Mouse (Mus musculus): Measurements from ENCODE around the gene Wapl. TPM values are rescaled to one million over a fixed set of nuclear protein-coding genes. Genes with fewer than 3 reads are reported as not detected.

Gene Wapl
- polyA plus RNA-seq, 1 experiment from 2014 or later, result 36.7 TPM

DNA sequence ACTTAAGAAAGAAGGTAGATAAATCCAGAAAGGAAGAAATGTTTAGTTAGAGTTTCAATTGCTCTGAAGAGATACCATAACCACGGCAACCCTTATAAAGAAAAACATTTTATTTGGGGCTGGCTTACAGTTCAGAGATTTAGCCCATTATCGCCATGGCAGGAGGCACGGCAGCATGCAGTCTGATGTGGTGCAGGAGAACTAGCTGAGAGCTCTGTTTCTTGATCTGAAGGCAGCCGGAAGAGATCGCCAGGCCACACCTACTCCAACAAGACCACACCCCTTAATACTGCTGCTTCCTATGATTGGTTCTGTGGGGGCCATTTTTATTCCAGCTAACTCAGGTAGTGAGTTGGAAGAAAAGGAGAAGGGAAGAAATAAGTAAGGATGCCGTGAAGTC lies 100.5 kb downstream of the Wapl start:
- Histone ChIP-seq H3K4me3 (ENCODE audit: low read depth, low read length) (no peak overlapping the region), H3K36me3 (ENCODE audit: control insufficient read depth, insufficient read depth, low read length) (no peaks in the 10 kb centered on the region), H3K4me1 (ENCODE audit: control insufficient read depth, insufficient read depth, low read length) (peaks cover 2% of the 10 kb centered on the region), H3K4me2 (no peak overlapping the region), H3K9ac (ENCODE audit: low read length) (no peak overlapping the region), H3K9me3 (ENCODE audit: control insufficient read depth, low read length) (no peaks in the 10 kb centered on the region), H3K27ac (ENCODE audit: low read depth, low read length) (no peak overlapping the region), H3K27me3 (ENCODE audit: control insufficient read depth, insufficient read depth, low read length) (peaks cover 2% of the 10 kb centered on the region; the same call in 1 of the 2 replicates)
- WGBS, result 80% methylated on average over 6 of the region's 6 CpGs
- ATAC-seq (ENCODE audit: low FRiP score) (no peak), DNase-seq (ENCODE audit: low spot score, missing footprints) (no peak)

DNA sequence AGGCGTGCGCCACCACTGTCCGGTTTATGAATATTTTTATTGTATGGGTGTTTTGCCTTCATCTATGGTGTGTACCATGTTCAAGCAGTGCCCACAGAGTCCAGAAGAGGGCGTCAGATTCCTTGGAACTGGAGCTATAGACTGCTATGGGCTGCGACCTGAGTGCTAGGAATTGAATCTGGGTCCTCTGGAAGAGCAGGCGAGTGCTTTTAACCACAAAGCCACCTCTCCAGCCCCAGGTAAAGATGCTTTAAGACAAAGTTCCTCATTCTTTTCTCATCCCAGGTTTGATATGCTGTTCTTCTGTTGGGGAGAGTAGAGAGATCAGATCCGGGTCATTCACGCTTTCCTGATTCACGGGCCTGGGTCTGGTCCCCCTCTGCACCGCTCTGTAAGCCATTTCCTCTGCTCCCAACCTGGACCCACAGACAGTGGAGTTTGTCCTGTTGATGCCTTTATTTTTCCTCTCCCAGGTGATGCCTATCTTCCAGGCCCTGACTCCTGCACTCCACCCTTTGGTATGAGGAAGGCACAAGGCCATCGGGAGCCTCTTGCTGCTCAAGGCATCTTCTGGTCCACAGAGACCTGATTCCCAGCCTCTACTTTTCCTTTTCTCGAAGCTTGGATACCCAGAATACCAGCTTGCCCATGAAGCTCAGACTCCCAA lies 103.1 kb downstream of the Wapl start:
- 85% methylated on average over 12 of the region's 12 CpGs for WGBS
- ATAC-seq (ENCODE audit: low FRiP score) (no peak), DNase-seq (ENCODE audit: low spot score, missing footprints) (no peak)

DNA sequence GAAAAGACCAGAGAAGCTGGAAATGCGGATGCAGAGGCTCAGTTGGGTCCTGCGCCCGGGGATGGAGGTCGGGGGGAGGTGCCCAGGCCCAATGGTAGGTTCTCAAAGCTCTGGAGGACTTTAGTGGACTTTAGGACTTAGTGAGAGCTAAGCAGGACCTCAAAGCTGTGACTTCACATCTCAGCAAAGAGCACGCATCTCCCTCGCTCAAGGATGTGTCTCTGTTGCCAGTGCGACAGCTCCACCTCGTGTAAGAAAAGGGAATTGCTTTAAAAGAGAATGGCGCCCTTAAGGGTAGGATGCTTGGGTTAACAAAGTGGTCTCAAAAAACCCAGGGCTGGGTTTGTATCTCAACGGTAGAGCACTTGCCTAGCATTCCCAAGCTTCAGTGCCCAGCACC lies 104.1 kb downstream of the Wapl start:
- no peak overlapping the region for H3K4me2 ChIP-seq
- no peak overlapping the region for H3K4me3 ChIP-seq (ENCODE audit: low read depth, low read length)
- ATAC-seq (ENCODE audit: low FRiP score), result peak; percentile 67; the same call in 1 of the 2 replicates
- no peaks in the 10 kb centered on the region for H3K9me3 ChIP-seq (ENCODE audit: control insufficient read depth, low read length)
- H3K36me3 ChIP-seq (ENCODE audit: control insufficient read depth, insufficient read depth, low read length), result no peaks in the 10 kb centered on the region
- WGBS, result 15% methylated on average over 10 of the region's 10 CpGs
- H3K4me1 ChIP-seq (ENCODE audit: control insufficient read depth, insufficient read depth, low read length), result no peaks in the 10 kb centered on the region
- H3K27me3 ChIP-seq (ENCODE audit: control insufficient read depth, insufficient read depth, low read length), result no peaks in the 10 kb centered on the region
- H3K9ac ChIP-seq (ENCODE audit: low read length), result no peak overlapping the region
- H3K27ac ChIP-seq (ENCODE audit: low read depth, low read length), result no peak overlapping the region
- DNase-seq (ENCODE audit: low spot score, missing footprints), result peak; percentile 97

More for the DNA sequence above, 103.1 kb downstream of the Wapl start:
- Histone ChIP-seq H3K4me1 (ENCODE audit: control insufficient read depth, insufficient read depth, low read length) (no peaks in the 10 kb centered on the region), H3K4me2 (no peak overlapping the region), H3K9me3 (ENCODE audit: control insufficient read depth, low read length) (no peaks in the 10 kb centered on the region), H3K27me3 (ENCODE audit: control insufficient read depth, insufficient read depth, low read length) (no peaks in the 10 kb centered on the region), H3K36me3 (ENCODE audit: control insufficient read depth, insufficient read depth, low read length) (no peaks in the 10 kb centered on the region), H3K4me3 (ENCODE audit: low read depth, low read length) (no peak overlapping the region), H3K9ac (ENCODE audit: low read length) (no peak overlapping the region), H3K27ac (ENCODE audit: low read depth, low read length) (no peak overlapping the region)

DNA sequence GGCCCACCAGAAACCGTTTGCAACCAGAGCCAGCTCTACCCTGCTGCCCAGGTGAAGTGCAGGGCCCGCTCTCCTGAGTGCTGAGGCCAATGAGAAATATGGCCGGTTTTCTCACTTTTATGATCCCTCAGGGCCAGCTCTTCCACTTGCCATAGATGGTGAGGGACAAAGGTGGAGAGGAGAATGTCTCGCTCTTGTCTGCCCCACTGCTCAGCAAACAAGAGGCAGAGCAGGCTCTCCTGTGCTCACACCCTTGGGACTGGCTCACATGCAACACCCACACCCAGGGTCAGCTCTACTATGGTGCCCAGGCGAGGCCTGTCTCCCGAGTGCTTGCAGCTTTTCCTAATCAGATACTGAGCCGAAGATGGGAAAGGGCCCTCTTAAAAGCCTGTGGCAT lies 105.0 kb downstream of the Wapl start:
- Histone ChIP-seq H3K36me3 (ENCODE audit: control insufficient read depth, insufficient read depth, low read length) (no peaks in the 10 kb centered on the region), H3K27ac (ENCODE audit: low read depth, low read length) (no peak overlapping the region), H3K4me2 (no peak overlapping the region), H3K4me1 (ENCODE audit: control insufficient read depth, insufficient read depth, low read length) (no peaks in the 10 kb centered on the region), H3K27me3 (ENCODE audit: control insufficient read depth, insufficient read depth, low read length) (no peaks in the 10 kb centered on the region), H3K9ac (ENCODE audit: low read length) (no peak overlapping the region), H3K4me3 (ENCODE audit: low read depth, low read length) (no peak overlapping the region), H3K9me3 (ENCODE audit: control insufficient read depth, low read length) (no peaks in the 10 kb centered on the region)
- WGBS, result 88% methylated on average over 7 of the region's 7 CpGs
- DNase-seq (ENCODE audit: low spot score, missing footprints), result no peak
- ATAC-seq (ENCODE audit: low FRiP score), result no peak

DNA sequence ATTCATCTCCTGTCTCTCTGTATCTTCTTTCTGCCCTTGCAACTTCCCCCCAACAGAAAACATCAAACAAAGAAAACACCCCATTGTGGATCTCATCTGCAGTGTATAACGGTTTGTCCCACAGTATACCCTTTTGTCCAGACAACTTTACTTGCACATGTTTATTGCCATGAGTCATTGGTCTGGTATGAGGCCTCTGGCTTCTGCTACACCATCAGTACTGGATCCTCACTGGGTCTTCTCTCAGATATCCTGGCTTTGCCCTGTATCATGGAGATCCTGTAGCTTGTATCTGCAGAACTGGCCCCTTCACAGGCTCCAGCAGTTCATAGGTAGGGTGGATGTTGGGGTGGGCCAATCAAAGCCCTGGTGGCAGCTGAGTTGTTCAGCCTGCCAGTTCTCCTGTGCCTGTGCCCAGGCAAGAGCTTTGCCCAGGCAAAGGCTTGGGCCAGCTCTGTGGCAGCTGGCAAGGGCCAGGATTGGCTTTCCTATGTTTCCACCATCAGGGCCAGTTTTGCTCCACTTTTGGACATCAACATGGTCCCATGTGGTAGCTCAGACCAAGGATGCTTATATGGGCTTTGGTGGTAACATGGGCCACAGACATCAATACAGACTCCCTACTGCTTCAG lies 119.8 kb downstream of the Wapl start:
- Histone ChIP-seq H3K4me3 (ENCODE audit: low read depth, low read length) (no peak overlapping the region), H3K9ac (ENCODE audit: low read length) (no peak overlapping the region), H3K36me3 (ENCODE audit: control insufficient read depth, insufficient read depth, low read length) (no peaks in the 10 kb centered on the region), H3K27me3 (ENCODE audit: control insufficient read depth, insufficient read depth, low read length) (no peaks in the 10 kb centered on the region), H3K4me2 (no peak overlapping the region), H3K27ac (ENCODE audit: low read depth, low read length) (no peak overlapping the region), H3K4me1 (ENCODE audit: control insufficient read depth, insufficient read depth, low read length) (no peaks in the 10 kb centered on the region), H3K9me3 (ENCODE audit: control insufficient read depth, low read length) (no peaks in the 10 kb centered on the region)
- DNase-seq (ENCODE audit: low spot score, missing footprints) (no peak), ATAC-seq (ENCODE audit: low FRiP score) (no peak)
- 76% methylated on average over 1 of the region's 1 CpGs for WGBS

Other genes starting within 250 kb of the Wapl start
- 44.4 and 49.8 TPM in 2 replicates for gene Bmpr1a, start 170.6 kb upstream of the Wapl start, polyA plus RNA-seq (2014; fragmentation: Nextera tagmentation; extraction: Ambion mirVana)
- not detected in 2 replicates for gene 9230112D13Rik, start 151.1 kb upstream of the Wapl start, polyA plus RNA-seq (2014; fragmentation: Nextera tagmentation; extraction: Ambion mirVana)
- 0.07 TPM in 1 of 2 replicates, not detected in the other for gene Ldb3, start 85.2 kb upstream of the Wapl start, polyA plus RNA-seq (2014; fragmentation: Nextera tagmentation; extraction: Ambion mirVana)
- 0.17 TPM in 1 of 2 replicates, not detected in the other for gene Opn4, start 73.8 kb upstream of the Wapl start, polyA plus RNA-seq (2014; fragmentation: Nextera tagmentation; extraction: Ambion mirVana)
- 0.55 and 0.61 TPM in 2 replicates for gene Grid1, start 146.2 kb downstream of the Wapl start, polyA plus RNA-seq (2014; fragmentation: Nextera tagmentation; extraction: Ambion mirVana)